Mouse (Mus musculus): ENCODE results near the gene Clasp2. TPM values are rescaled to one million over a fixed set of nuclear protein-coding genes. Genes with fewer than 3 reads are reported as not detected.

The Clasp2 gene
- polyA plus RNA-seq, 2 experiments: 18.7 to 21.4 TPM

DNA sequence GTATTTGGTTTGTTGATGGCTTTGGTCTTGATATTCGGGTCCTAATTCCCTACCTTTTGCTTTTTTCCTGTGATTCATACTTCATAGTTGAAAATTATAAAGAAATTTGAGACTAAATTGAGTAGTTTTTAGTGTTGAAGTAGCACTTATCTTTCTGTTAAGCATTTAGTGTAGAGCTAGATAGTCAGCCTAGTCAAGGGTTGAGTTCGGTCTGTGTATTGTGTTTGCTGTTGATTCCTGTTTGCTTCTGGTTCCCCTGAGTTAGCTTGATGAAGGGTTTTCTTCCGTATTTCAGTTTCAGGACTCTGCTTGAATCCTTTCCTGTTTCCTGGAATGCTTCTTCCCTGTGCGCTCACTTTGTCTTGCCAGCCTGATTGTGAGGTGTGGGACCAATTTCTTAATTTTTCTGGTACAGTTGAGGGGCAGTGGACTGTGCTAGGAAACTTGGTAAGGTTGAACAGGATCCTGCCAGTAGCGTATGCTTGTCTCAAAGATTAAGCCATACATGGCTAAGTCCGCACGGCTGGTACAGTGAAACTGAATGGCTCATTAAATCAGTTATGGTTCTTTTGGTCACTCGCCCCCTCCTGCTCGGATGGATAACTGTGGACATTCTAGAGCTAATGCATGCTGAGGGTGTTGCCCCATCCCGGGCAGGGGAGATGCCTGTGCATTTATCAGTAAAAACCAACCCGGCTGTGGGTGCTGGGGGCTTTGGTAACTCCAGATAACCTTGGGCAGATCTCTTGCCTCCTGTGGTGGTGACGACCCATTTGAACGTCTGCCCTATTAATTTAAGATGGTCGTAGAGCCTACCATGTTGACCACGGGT, 14.8 kb downstream of the Clasp2 start:
- DNase-seq (ENCODE audit: low spot score) (no peak), ATAC-seq (ENCODE audit: low FRiP score, low read depth) (no peak)
- Histone ChIP-seq H3K9ac (ENCODE audit: low read depth, low read length, severe bottlenecking) (no peak overlapping the region), H3K9me3 (ENCODE audit: control insufficient read depth, low read length) (peaks cover 5% of the 10 kb centered on the region; the same call in 1 of the 2 replicates), H3K4me3 (replicated peaks; ENCODE audit: low read length) (no peak overlapping the region), H3K36me3 (ENCODE audit: control insufficient read depth, insufficient read depth, low read length) (no peaks in the 10 kb centered on the region), H3K4me2 (replicated peaks; ENCODE audit: low read depth, low read length, severe bottlenecking) (no peak overlapping the region), H3K27ac (replicated peaks; ENCODE audit: low read depth, low read length) (no peak overlapping the region), H3K27me3 (ENCODE audit: control insufficient read depth, insufficient read depth, low read length) (no peaks in the 10 kb centered on the region), H3K4me1 (ENCODE audit: control insufficient read depth, insufficient read depth, low read length) (no peaks in the 10 kb centered on the region)
- 87% methylated on average over 15 of the region's 15 CpGs for WGBS
- no peak for TF ChIP-seq POLR2A (IDR thresholded peaks at IDR 0.05; ENCODE audit: borderline replicate concordance, extremely low read depth, insufficient read depth, insufficient read length)

DNA sequence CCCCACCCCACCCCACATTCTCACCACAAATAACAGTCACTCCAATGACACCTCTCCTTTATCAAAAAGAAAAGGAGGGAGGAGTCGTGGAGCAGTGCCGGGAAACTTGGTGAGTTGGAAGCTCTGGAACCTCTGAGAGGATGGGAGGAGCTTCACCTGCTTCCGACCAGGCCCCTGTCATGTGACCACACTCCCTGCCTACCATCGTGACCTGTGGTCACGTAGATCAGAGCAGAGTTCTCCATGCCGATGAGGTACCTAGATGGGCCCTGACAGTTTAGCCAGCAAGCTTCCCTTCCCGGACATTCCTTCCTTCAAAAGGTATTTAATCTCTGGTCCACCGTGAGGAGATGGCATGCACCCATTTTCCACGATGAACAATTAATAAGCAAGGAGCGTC, 17.2 kb downstream of the Clasp2 start:
- Histone ChIP-seq H3K4me1 (ENCODE audit: control insufficient read depth, insufficient read depth, low read length) (no peaks in the 10 kb centered on the region), H3K4me3 (replicated peaks; ENCODE audit: low read length) (no peak overlapping the region), H3K4me2 (replicated peaks; ENCODE audit: low read depth, low read length, severe bottlenecking) (no peak overlapping the region), H3K9ac (ENCODE audit: low read depth, low read length, severe bottlenecking) (no peak overlapping the region), H3K27ac (replicated peaks; ENCODE audit: low read depth, low read length) (no peak overlapping the region), H3K9me3 (ENCODE audit: control insufficient read depth, low read length) (peaks cover 5% of the 10 kb centered on the region; the same call in 1 of the 2 replicates), H3K36me3 (ENCODE audit: control insufficient read depth, insufficient read depth, low read length) (no peaks in the 10 kb centered on the region), H3K27me3 (ENCODE audit: control insufficient read depth, insufficient read depth, low read length) (no peaks in the 10 kb centered on the region)
- 93% methylated on average over 10 of the region's 10 CpGs for WGBS
- no peak for ATAC-seq (ENCODE audit: low FRiP score, low read depth)
- DNase-seq (ENCODE audit: low spot score): no peak
- TF ChIP-seq POLR2A (IDR thresholded peaks at IDR 0.05; ENCODE audit: borderline replicate concordance, extremely low read depth, insufficient read depth, insufficient read length): no peak

DNA sequence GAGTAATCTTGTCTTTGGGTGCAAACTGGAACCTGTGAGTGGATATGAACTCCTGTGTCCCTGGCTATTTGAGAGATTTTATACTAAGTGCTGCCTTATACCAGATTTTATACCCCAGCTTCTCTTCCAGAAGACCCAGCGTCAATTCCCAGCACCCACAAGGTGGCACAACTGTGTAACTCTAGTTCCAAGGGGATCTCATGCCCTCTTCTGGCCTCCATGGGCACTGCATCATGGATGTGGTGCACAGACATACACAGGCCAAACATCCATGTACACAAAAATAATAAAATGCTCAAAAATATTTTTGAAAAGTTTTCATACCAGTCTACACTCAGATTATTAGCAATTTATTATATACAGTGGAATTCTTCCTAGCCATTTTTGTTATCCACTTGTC, 18.4 kb downstream of the Clasp2 start:
- Histone ChIP-seq H3K4me3 (replicated peaks; ENCODE audit: low read length) (no peak overlapping the region), H3K4me1 (ENCODE audit: control insufficient read depth, insufficient read depth, low read length) (no peaks in the 10 kb centered on the region), H3K9me3 (ENCODE audit: control insufficient read depth, low read length) (peaks cover 5% of the 10 kb centered on the region; the same call in 1 of the 2 replicates), H3K27ac (replicated peaks; ENCODE audit: low read depth, low read length) (no peak overlapping the region), H3K9ac (ENCODE audit: low read depth, low read length, severe bottlenecking) (no peak overlapping the region), H3K36me3 (ENCODE audit: control insufficient read depth, insufficient read depth, low read length) (no peaks in the 10 kb centered on the region), H3K27me3 (ENCODE audit: control insufficient read depth, insufficient read depth, low read length) (no peaks in the 10 kb centered on the region), H3K4me2 (replicated peaks; ENCODE audit: low read depth, low read length, severe bottlenecking) (no peak overlapping the region)
- 89% methylated on average over 1 of the region's 1 CpGs for WGBS
- DNase-seq (ENCODE audit: low spot score): no peak
- no peak for TF ChIP-seq POLR2A (IDR thresholded peaks at IDR 0.05; ENCODE audit: borderline replicate concordance, extremely low read depth, insufficient read depth, insufficient read length)
- ATAC-seq (ENCODE audit: low FRiP score, low read depth): no peak

DNA sequence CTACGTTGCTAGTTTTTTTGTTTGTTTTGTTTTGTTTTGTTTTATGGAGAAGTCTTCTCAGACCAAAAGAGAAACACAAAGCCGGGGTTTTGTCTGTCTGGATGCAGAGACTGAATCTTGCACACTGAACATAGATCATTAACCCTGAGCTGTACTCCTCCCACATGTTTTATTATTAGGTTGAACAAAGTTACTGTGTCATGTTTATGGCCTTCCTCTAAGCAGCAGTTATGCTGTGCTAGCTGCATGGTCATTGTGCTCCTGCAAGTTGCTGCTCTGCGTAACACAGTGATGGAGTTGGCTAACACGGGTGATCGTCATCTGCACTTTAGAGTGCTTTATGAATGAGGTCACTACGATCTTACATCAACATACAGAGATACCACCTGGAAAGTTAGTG, 21.1 kb downstream of the Clasp2 start:
- no peaks in the 10 kb centered on the region for H3K4me1 ChIP-seq (ENCODE audit: control insufficient read depth, insufficient read depth, low read length)
- ATAC-seq (ENCODE audit: low FRiP score, low read depth) (no peak), DNase-seq (ENCODE audit: low spot score) (no peak)
- no peak for TF ChIP-seq POLR2A (IDR thresholded peaks at IDR 0.05; ENCODE audit: borderline replicate concordance, extremely low read depth, insufficient read depth, insufficient read length)
- H3K27ac ChIP-seq (replicated peaks; ENCODE audit: low read depth, low read length): no peak overlapping the region
- H3K4me2 ChIP-seq (replicated peaks; ENCODE audit: low read depth, low read length, severe bottlenecking): no peak overlapping the region
- H3K36me3 ChIP-seq (ENCODE audit: control insufficient read depth, insufficient read depth, low read length): no peaks in the 10 kb centered on the region
- H3K4me3 ChIP-seq (replicated peaks; ENCODE audit: low read length): no peak overlapping the region
- peaks cover 5% of the 10 kb centered on the region; the same call in 1 of the 2 replicates for H3K9me3 ChIP-seq (ENCODE audit: control insufficient read depth, low read length)
- 86% methylated on average over 6 of the region's 6 CpGs for WGBS
- no peak overlapping the region for H3K9ac ChIP-seq (ENCODE audit: low read depth, low read length, severe bottlenecking)
- H3K27me3 ChIP-seq (ENCODE audit: control insufficient read depth, insufficient read depth, low read length): no peaks in the 10 kb centered on the region

DNA sequence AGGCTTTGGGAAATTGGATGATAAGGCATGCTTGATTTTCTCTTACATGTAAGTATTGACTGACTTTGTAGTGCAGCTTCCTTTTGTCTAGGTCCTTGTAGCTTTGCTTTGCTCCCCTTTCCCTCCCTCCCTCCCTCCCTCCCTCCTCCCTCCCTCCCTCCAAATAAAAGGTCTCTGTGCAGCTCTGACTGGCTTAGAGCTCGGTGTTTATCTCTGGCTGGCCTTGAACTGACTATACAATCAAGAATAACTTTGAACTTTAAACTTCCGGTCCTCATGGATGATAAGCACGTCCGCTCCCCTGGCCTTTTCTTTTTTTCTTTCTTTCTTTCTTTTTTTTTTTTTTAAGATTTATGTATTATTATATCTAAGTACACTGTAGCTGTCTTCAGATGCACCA, 21.9 kb downstream of the Clasp2 start:
- Histone ChIP-seq H3K4me1 (ENCODE audit: control insufficient read depth, insufficient read depth, low read length) (no peaks in the 10 kb centered on the region), H3K27ac (replicated peaks; ENCODE audit: low read depth, low read length) (no peak overlapping the region), H3K9ac (ENCODE audit: low read depth, low read length, severe bottlenecking) (no peak overlapping the region), H3K4me3 (replicated peaks; ENCODE audit: low read length) (no peak overlapping the region), H3K9me3 (ENCODE audit: control insufficient read depth, low read length) (peaks cover 5% of the 10 kb centered on the region; the same call in 1 of the 2 replicates), H3K27me3 (ENCODE audit: control insufficient read depth, insufficient read depth, low read length) (no peaks in the 10 kb centered on the region), H3K36me3 (ENCODE audit: control insufficient read depth, insufficient read depth, low read length) (no peaks in the 10 kb centered on the region), H3K4me2 (replicated peaks; ENCODE audit: low read depth, low read length, severe bottlenecking) (no peak overlapping the region)
- no peak for TF ChIP-seq POLR2A (IDR thresholded peaks at IDR 0.05; ENCODE audit: borderline replicate concordance, extremely low read depth, insufficient read depth, insufficient read length)
- WGBS: 87% methylated on average over 4 of the region's 4 CpGs
- ATAC-seq (ENCODE audit: low FRiP score, low read depth): no peak
- DNase-seq (ENCODE audit: low spot score): no peak

Measured in limb, embryonic 14.5 days (tissue).